ENCODE assay signal across 8 mouse cellular contexts in the genomic region with DNA sequence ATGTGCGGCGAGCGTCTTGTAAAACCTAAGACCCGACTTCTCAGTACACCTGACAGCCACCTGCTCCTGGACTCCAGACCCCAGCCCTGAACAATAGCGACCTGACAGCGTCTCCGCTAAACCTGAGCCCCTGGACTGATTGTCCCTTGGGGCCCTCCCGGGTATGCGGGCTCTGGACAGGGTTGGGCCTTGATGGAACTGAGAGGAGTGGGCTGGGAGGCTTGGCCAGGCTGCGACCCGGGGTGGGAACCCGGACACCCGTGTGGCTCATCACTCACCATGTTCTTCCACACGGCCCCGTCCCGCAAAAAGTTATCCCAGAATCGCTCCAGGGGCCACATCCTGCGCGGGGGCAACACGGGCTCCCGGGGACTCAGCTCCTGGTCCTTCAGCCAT. TPM values are rescaled to one million over a fixed set of nuclear protein-coding genes. Genes with fewer than 3 reads are reported as not detected.
DNase-seq lines count a peak whose midpoint lies in the region; ATAC-seq and TF ChIP-seq lines count a peak whose summit lies in the region.

No protein-coding gene starts in this region.

- no peaks in the 10 kb centered on the region for H3K4me1 ChIP-seq in lung, adult 2 months (ENCODE audit: control insufficient read depth, insufficient read depth, low read length)
- H3K4me1 ChIP-seq in cortical plate, adult 2 months (ENCODE audit: control insufficient read depth, insufficient read depth, low read length), result peaks cover 2% of the 10 kb centered on the region; the same call in 1 of the 2 replicates
- peaks cover 13% of the 10 kb centered on the region for H3K4me1 ChIP-seq in hindbrain, embryonic 13.5 days (replicated peaks)
- peaks cover 13% of the 10 kb centered on the region for H3K4me1 ChIP-seq in midbrain, embryonic 13.5 days (replicated peaks)

- WGBS in lung, adult 2 months, result under 1% methylated on average over 21 of the region's 21 CpGs
- under 1% methylated on average over 21 of the region's 21 CpGs for WGBS in hindbrain, embryonic 13.5 days
- under 1% methylated on average over 21 of the region's 21 CpGs for WGBS in midbrain, embryonic 13.5 days

- TF ChIP-seq CTCF in lung, adult 2 months (IDR thresholded peaks at IDR 0.05; ENCODE audit: insufficient read depth, low read length), result no peak
- TF ChIP-seq CTCF in cortical plate, adult 2 months (IDR thresholded peaks at IDR 0.05; ENCODE audit: extremely low read depth, insufficient read depth, low read length), result no peak

- no peak for TF ChIP-seq POLR2A in lung, adult 2 months (IDR thresholded peaks at IDR 0.05; ENCODE audit: borderline replicate concordance, extremely low read depth, low read depth, low read length)
- no peak for TF ChIP-seq POLR2A in cortical plate, adult 2 months (IDR thresholded peaks at IDR 0.05; ENCODE audit: extremely low read depth, insufficient read depth, low read length)

- intact Hi-C loops in gastrocnemius, postnatal 14 days (cut with DNase I; ENCODE audit: low total_unique reads), result no loop called here

- H3K4me2 ChIP-seq in hindbrain, embryonic 13.5 days, result peak overlapping the region; percentile 97
- peak overlapping the region; percentile 96 for H3K4me2 ChIP-seq in midbrain, embryonic 13.5 days (replicated peaks)

- H3K4me3 ChIP-seq in lung, adult 2 months (replicated peaks; ENCODE audit: extremely low read depth, low read depth, low read length), result peak overlapping the region; percentile 80
- peak overlapping the region; percentile 77 for H3K4me3 ChIP-seq in cortical plate, adult 2 months (ENCODE audit: insufficient read depth, low read length)
- peak overlapping the region; percentile 93 for H3K4me3 ChIP-seq in hindbrain, embryonic 13.5 days
- H3K4me3 ChIP-seq in midbrain, embryonic 13.5 days (replicated peaks), result peak overlapping the region; percentile 94

- no peaks in the 10 kb centered on the region for H3K9me3 ChIP-seq in hindbrain, embryonic 13.5 days
- H3K9me3 ChIP-seq in midbrain, embryonic 13.5 days, result no peaks in the 10 kb centered on the region

- no peaks in the 10 kb centered on the region for H3K27me3 ChIP-seq in hindbrain, embryonic 13.5 days
- H3K27me3 ChIP-seq in midbrain, embryonic 13.5 days, result no peaks in the 10 kb centered on the region

- no peak for DNase-seq in lung, adult 2 months
- DNase-seq in lung, postnatal 36 days, result no peak
- no peak for DNase-seq in cerebellum, adult 11 months
- no peak for DNase-seq in gastrocnemius, postnatal 14 days
- DNase-seq in spleen, adult 18-20 months, result no peak

- H3K36me3 ChIP-seq in hindbrain, embryonic 13.5 days, result peaks cover 19% of the 10 kb centered on the region
- H3K36me3 ChIP-seq in midbrain, embryonic 13.5 days, result peaks cover 14% of the 10 kb centered on the region

- H3K27ac ChIP-seq in cortical plate, adult 2 months (ENCODE audit: insufficient read depth, low read length), result peak overlapping the region; percentile 10
- H3K27ac ChIP-seq in hindbrain, embryonic 13.5 days, result peak overlapping the region; percentile 61; the same call in 1 of the 2 replicates
- peak overlapping the region; percentile 51 for H3K27ac ChIP-seq in midbrain, embryonic 13.5 days

- ATAC-seq in hindbrain, embryonic 13.5 days (ENCODE audit: low FRiP score), result peak; percentile 73
- ATAC-seq in midbrain, embryonic 13.5 days, result peak; percentile 89

- H3K9ac ChIP-seq in hindbrain, embryonic 13.5 days, result peak overlapping the region; percentile 92
- H3K9ac ChIP-seq in midbrain, embryonic 13.5 days (replicated peaks), result peak overlapping the region; percentile 93

RNA-seq across cellular contexts. Expression of gene Ndufb6, which starts 0.3 kb away (rescaled TPM):
- polyA plus RNA-seq in lung, adult 2 months (2012; rRNA removed), result 58.8 and 59.3 TPM in 2 replicates
- polyA plus RNA-seq in cortical plate, adult 2 months (2012; rRNA removed), result 163 and 168 TPM in 2 replicates
- 313 and 323 TPM in 2 replicates for polyA plus RNA-seq in hindbrain, embryonic 13.5 days (2015; fragmentation: Nextera tagmentation; extraction: Ambion mirVana)
- polyA plus RNA-seq in midbrain, embryonic 13.5 days (2015; fragmentation: Nextera tagmentation; extraction: Ambion mirVana), result 280 and 282 TPM in 2 replicates
- 100 to 1,000 TPM; 230 to 264 TPM for total RNA-seq in gastrocnemius, postnatal 14 days (2021)

RNA-seq across cellular contexts. Expression of gene Topors, which starts 9.2 kb away (rescaled TPM):
- polyA plus RNA-seq in lung, adult 2 months (2012; rRNA removed), result 4.0 and 5.3 TPM in 2 replicates
- 10.1 and 10.7 TPM in 2 replicates for polyA plus RNA-seq in cortical plate, adult 2 months (2012; rRNA removed)
- polyA plus RNA-seq in hindbrain, embryonic 13.5 days (2015; fragmentation: Nextera tagmentation; extraction: Ambion mirVana), result 33.7 and 35.1 TPM in 2 replicates
- 35.0 and 36.7 TPM in 2 replicates for polyA plus RNA-seq in midbrain, embryonic 13.5 days (2015; fragmentation: Nextera tagmentation; extraction: Ambion mirVana)
- total RNA-seq in gastrocnemius, postnatal 14 days (2021), result 10 to 100 TPM in 1 of 2 experiments, 1 to 10 TPM in 1; 9.0 to 10.7 TPM

RNA-seq across cellular contexts. Expression of gene Smim27, which starts 9.5 kb away (rescaled TPM):
- polyA plus RNA-seq in lung, adult 2 months (2012; rRNA removed), result 15.2 and 22.2 TPM in 2 replicates
- 6.0 and 6.8 TPM in 2 replicates for polyA plus RNA-seq in cortical plate, adult 2 months (2012; rRNA removed)
- polyA plus RNA-seq in hindbrain, embryonic 13.5 days (2015; fragmentation: Nextera tagmentation; extraction: Ambion mirVana), result 16.7 and 17.2 TPM in 2 replicates
- polyA plus RNA-seq in midbrain, embryonic 13.5 days (2015; fragmentation: Nextera tagmentation; extraction: Ambion mirVana), result 20.9 and 23.0 TPM in 2 replicates
- 10 to 100 TPM; 38.9 to 45.9 TPM for total RNA-seq in gastrocnemius, postnatal 14 days (2021)

RNA-seq across cellular contexts. Expression of gene Ddx58, which starts 39.2 kb away (rescaled TPM):
- 14.0 and 21.8 TPM in 2 replicates for polyA plus RNA-seq in lung, adult 2 months (2012; rRNA removed)
- polyA plus RNA-seq in cortical plate, adult 2 months (2012; rRNA removed), result 4.6 and 5.3 TPM in 2 replicates
- polyA plus RNA-seq in hindbrain, embryonic 13.5 days (2015; fragmentation: Nextera tagmentation; extraction: Ambion mirVana), result 3.5 and 4.3 TPM in 2 replicates
- polyA plus RNA-seq in midbrain, embryonic 13.5 days (2015; fragmentation: Nextera tagmentation; extraction: Ambion mirVana), result 3.0 and 3.1 TPM in 2 replicates
- total RNA-seq in gastrocnemius, postnatal 14 days (2021), result 1 to 10 TPM; 3.2 to 4.2 TPM

Comparison
In these comparisons a context has a peak if more than half of its experiments do, and no peak if none do; other contexts are left out.
1. H3K27ac ChIP-seq: peak in every context shown above with its lines; median percentile 61 in hindbrain, embryonic 13.5 days; 51 in midbrain, embryonic 13.5 days; 10 in cortical plate, adult 2 months.